Mouse (Mus musculus): ENCODE measurements around the gene Kctd4. TPM values are rescaled to one million over a fixed set of nuclear protein-coding genes. Genes with fewer than 3 reads are reported as not detected.

Gene Kctd4
- total RNA-seq, 1 experiment, result 0.09 TPM

- no peak within 1 kb of the TSS for H3K27ac ChIP-seq (ENCODE audit: insufficient read depth, low read depth, low read length, poor library complexity, severe bottlenecking)
- TF ChIP-seq CHD2 (IDR thresholded peaks at IDR 0.05; ENCODE audit: low read depth, low read length) (no peak), HCFC1 (IDR thresholded peaks at IDR 0.05; ENCODE audit: borderline replicate concordance, insufficient read depth, low read length) (peak; percentile 74; the same call in 1 of the 2 replicates)
- in situ Hi-C loops (cut with MboI; ENCODE audit: low sequenced_read_pairs in 2 of 2, unreplicated experiment in 2 of 2), result no loop called here
- H3K4me1 ChIP-seq (ENCODE audit: control insufficient read depth in 2 of 2, insufficient read depth in 2 of 2, low read length in 2 of 2, poor library complexity in 1 of 2), result peaks cover 0 to 3% of the 10 kb centered on the region in 2 experiments; a peak in 2 of 4 replicates
- H3K36me3 ChIP-seq (ENCODE audit: control insufficient read depth, insufficient read depth, low read length, poor library complexity, severe bottlenecking), result no peaks in the 10 kb centered on the region
- DNase-seq (ENCODE audit: low read depth, low spot score), result peak; percentile 95
- peak within 1 kb of the TSS; percentile 78 to 95 for H3K4me3 ChIP-seq (ENCODE audit: insufficient read depth in 1 of 2, low read depth in 1 of 2, low read length in 2 of 2, poor library complexity in 1 of 2, severe bottlenecking in 1 of 2)
- H3K9ac ChIP-seq (ENCODE audit: insufficient read depth, low read depth, low read length, poor library complexity, severe bottlenecking), result peak within 1 kb of the TSS; percentile 95
- H3K9me3 ChIP-seq (ENCODE audit: control insufficient read depth, insufficient read depth, low read depth, low read length), result no peaks in the 10 kb centered on the region
Measured at GRCm38 (mm10) chr14:76010102-76011061, 55.6 kb downstream of the Kctd4 start, which contains the start of gene Gtf2f2. Gtf2f2 (minus strand) TSS chr14:76010865.

DNA sequence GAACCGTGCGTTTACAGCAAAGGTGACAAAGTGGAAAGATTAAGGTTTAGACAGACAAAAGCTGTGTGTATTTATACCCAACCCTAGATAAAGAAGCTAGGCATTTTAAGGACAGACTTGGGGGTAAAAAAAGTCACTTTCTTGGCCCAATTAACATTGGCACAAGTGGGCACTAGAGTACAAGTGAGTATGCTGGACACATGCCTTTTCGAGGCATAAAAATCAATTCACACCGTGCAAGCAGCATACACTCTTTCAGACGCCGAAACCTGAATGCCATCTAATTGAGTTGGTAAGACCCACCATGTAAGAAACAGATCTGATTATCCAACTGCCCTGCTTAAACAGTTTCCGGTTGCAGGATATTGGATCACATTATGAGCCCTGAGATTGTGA lies 56.3 kb downstream of the Kctd4 start:
- no peak for DNase-seq (ENCODE audit: low read depth, low spot score)
- Histone ChIP-seq H3K9ac (ENCODE audit: insufficient read depth, low read depth, low read length, poor library complexity, severe bottlenecking) (no peak overlapping the region; the same call in 1 of the 2 replicates), H3K36me3 (ENCODE audit: control insufficient read depth, insufficient read depth, low read length, poor library complexity, severe bottlenecking) (no peaks in the 10 kb centered on the region), H3K27ac (ENCODE audit: insufficient read depth, low read depth, low read length, poor library complexity, severe bottlenecking) (no peak overlapping the region), H3K9me3 (ENCODE audit: control insufficient read depth, insufficient read depth, low read depth, low read length) (no peaks in the 10 kb centered on the region), H3K4me1 (ENCODE audit: control insufficient read depth in 2 of 2, insufficient read depth in 2 of 2, low read length in 2 of 2, poor library complexity in 1 of 2) (peaks cover 0 to 3% of the 10 kb centered on the region in 2 experiments; a peak in 1 of 4 replicates), H3K4me3 (ENCODE audit: insufficient read depth in 1 of 2, low read depth in 1 of 2, low read length in 2 of 2, poor library complexity in 1 of 2, severe bottlenecking in 1 of 2) (peak overlapping the region in 1 of 2 experiments; percentile 42; a peak in 1 of 4 replicates)
- in situ Hi-C loops (cut with MboI; ENCODE audit: low sequenced_read_pairs in 2 of 2, unreplicated experiment in 2 of 2), result no loop called here
- TF ChIP-seq ZC3H11A (IDR thresholded peaks at IDR 0.05; ENCODE audit: borderline replicate concordance, low read depth, low read length) (no peak), ZNF384 (IDR thresholded peaks at IDR 0.05; ENCODE audit: low read depth, low read length) (no peak), MAFK (IDR thresholded peaks at IDR 0.05; ENCODE audit: insufficient read depth, low read depth, low read length) (no peak), HCFC1 (IDR thresholded peaks at IDR 0.05; ENCODE audit: borderline replicate concordance, insufficient read depth, low read length) (no peak), CHD2 (IDR thresholded peaks at IDR 0.05; ENCODE audit: low read depth, low read length) (no peak)

GRCm38 (mm10) chr14:76014331-76014730 lies 59.5 kb downstream of the Kctd4 start:
- Histone ChIP-seq H3K36me3 (ENCODE audit: control insufficient read depth, insufficient read depth, low read length, poor library complexity, severe bottlenecking) (no peaks in the 10 kb centered on the region), H3K27ac (ENCODE audit: insufficient read depth, low read depth, low read length, poor library complexity, severe bottlenecking) (no peak overlapping the region), H3K4me3 (ENCODE audit: insufficient read depth in 1 of 2, low read depth in 1 of 2, low read length in 2 of 2, poor library complexity in 1 of 2, severe bottlenecking in 1 of 2) (no peak overlapping the region), H3K9me3 (ENCODE audit: control insufficient read depth, insufficient read depth, low read depth, low read length) (no peaks in the 10 kb centered on the region), H3K4me1 (ENCODE audit: control insufficient read depth in 2 of 2, insufficient read depth in 2 of 2, low read length in 2 of 2, poor library complexity in 1 of 2) (peaks cover 0 to 3% of the 10 kb centered on the region in 2 experiments; a peak in 1 of 4 replicates), H3K9ac (ENCODE audit: insufficient read depth, low read depth, low read length, poor library complexity, severe bottlenecking) (no peak overlapping the region)
- TF ChIP-seq MAFK (IDR thresholded peaks at IDR 0.05; ENCODE audit: insufficient read depth, low read depth, low read length), result no peak
- no peak for TF ChIP-seq ZNF384 (IDR thresholded peaks at IDR 0.05; ENCODE audit: low read depth, low read length)
- no peak for TF ChIP-seq CHD2 (IDR thresholded peaks at IDR 0.05; ENCODE audit: low read depth, low read length)
- TF ChIP-seq HCFC1 (IDR thresholded peaks at IDR 0.05; ENCODE audit: borderline replicate concordance, insufficient read depth, low read length), result no peak
- TF ChIP-seq ZC3H11A (IDR thresholded peaks at IDR 0.05; ENCODE audit: borderline replicate concordance, low read depth, low read length), result no peak
- in situ Hi-C loops (cut with MboI; ENCODE audit: low sequenced_read_pairs in 2 of 2, unreplicated experiment in 2 of 2), result no loop called here
- no peak for DNase-seq (ENCODE audit: low read depth, low spot score)

Other genes starting within 250 kb of the Kctd4 start
- 11.2 and 16.4 TPM in 2 replicates for gene Cog3, start 200.5 kb upstream of the Kctd4 start, total RNA-seq (2012; rRNA removed)
- 5.1 and 9.2 TPM in 2 replicates for gene Slc25a30, start 168.0 kb upstream of the Kctd4 start, total RNA-seq (2012; rRNA removed)
- gene Tpt1, start 109.9 kb upstream of the Kctd4 start, total RNA-seq (2012; rRNA removed), result 592 and 613 TPM in 2 replicates
- gene Gtf2f2, start 55.9 kb downstream of the Kctd4 start, total RNA-seq (2012; rRNA removed), result 23.2 and 25.5 TPM in 2 replicates
- gene Gpalpp1, start 155.8 kb downstream of the Kctd4 start, total RNA-seq (2012; rRNA removed), result 7.9 and 11.4 TPM in 2 replicates
- gene Nufip1, start 155.9 kb downstream of the Kctd4 start, total RNA-seq (2012; rRNA removed), result 13.8 and 20.6 TPM in 2 replicates

Data from ES-E14 (cell line).